Mouse (Mus musculus): Measurements from ENCODE around the gene Coq9. TPM values are rescaled to one million over a fixed set of nuclear protein-coding genes. Genes with fewer than 3 reads are reported as not detected.

Coq9 gene
- total RNA-seq, 2 experiments from 2014 or later, result 76.6 to 90.5 TPM

GRCm38 (mm10) chr8:94866921-94867320, 28.8 kb downstream of the Coq9 start:
- no peak for DNase-seq (ENCODE audit: low spot score in 2 of 2)

- DNase-seq (ENCODE audit: low spot score in 2 of 2), result no peak
These were observed 31.0 kb downstream of the Coq9 start for GRCm38 (mm10) chr8:94869146-94869545.

GRCm38 (mm10) chr8:94870003-94870402, 31.9 kb downstream of the Coq9 start:
- no peak for DNase-seq (ENCODE audit: low spot score in 2 of 2)

DNA sequence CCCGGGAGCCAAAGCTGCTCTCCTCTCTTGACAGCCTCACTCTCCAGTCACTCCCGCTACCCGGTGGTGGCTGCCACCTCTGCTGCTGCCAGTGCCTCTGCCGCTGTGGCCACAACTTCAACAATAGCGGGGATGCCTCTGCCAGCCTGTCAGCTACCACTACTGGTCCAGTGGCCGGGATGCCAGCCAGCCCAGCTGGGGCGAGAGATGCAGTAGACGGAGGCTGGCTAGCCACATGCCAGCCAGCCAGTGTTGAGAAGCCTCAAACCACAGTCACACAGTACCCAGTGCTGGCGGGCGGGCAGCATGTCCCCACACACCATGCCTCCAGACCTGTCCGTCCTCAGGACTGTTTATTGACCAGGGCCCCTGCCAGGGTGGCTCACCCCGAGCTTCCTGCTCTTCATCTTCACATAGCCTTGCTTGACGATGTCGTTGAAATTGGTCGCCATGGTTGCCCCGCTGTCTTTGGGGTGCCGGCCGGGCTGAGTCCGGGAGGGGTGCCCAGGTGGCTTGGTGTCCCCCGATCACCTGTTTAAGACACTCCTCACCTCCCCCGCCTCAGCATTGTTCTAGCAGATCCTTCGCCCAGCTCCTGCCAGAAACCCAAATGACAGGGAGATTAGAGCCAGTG, 32.5 kb downstream of the Coq9 start:
- DNase-seq (ENCODE audit: low spot score in 2 of 2), result peak; percentile 58 to 70

GRCm38 (mm10) chr8:94871108-94871894, 33.2 kb downstream of the Coq9 start:
- peak; percentile 49 to 64 for DNase-seq (ENCODE audit: low spot score in 2 of 2)

DNA sequence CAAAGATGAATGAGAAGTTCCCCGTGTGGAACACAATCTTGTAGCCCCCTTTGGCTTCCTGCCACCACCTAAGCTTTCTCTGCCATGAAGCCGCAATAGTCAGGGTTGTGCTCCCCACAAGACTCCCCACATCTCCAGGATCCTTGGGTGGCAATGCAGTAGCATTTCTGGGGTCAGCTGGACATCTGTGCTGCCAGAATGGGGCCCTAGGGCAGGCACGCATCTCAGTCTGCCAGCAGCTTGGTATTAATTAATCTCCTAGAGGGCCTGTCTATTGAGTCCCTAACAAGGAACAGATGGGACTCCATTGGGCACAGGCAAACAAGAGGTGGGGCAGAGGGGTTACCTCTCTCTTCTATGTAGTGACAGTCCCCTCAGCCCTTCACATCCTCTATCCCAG, 34.0 kb downstream of the Coq9 start:
- no peak for DNase-seq (ENCODE audit: low spot score in 2 of 2)

- no peak for DNase-seq (ENCODE audit: low spot score in 2 of 2)
These were observed 34.5 kb downstream of the Coq9 start for GRCm38 (mm10) chr8:94872576-94872975.

DNA sequence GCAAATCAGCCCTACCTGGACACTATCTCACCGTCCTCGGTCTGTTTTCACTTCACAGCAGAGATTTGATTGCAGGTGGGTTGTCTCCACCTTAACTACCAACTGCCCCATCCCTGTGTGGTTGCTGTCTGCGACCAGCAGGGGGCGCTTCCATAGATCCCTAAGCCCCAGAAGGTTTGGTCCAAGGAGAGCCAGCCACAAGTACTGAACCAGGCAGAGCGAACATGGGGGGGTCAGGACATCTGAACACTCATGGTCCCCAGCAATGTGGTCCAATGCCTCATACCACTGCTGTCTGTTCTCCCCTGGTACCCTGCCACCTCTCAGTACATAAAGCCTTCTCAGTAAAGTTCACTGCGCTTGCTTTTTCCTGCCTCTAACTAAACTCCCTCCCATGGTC, 36.2 kb downstream of the Coq9 start:
- DNase-seq (ENCODE audit: low spot score in 2 of 2), result peak; percentile 73

DNA sequence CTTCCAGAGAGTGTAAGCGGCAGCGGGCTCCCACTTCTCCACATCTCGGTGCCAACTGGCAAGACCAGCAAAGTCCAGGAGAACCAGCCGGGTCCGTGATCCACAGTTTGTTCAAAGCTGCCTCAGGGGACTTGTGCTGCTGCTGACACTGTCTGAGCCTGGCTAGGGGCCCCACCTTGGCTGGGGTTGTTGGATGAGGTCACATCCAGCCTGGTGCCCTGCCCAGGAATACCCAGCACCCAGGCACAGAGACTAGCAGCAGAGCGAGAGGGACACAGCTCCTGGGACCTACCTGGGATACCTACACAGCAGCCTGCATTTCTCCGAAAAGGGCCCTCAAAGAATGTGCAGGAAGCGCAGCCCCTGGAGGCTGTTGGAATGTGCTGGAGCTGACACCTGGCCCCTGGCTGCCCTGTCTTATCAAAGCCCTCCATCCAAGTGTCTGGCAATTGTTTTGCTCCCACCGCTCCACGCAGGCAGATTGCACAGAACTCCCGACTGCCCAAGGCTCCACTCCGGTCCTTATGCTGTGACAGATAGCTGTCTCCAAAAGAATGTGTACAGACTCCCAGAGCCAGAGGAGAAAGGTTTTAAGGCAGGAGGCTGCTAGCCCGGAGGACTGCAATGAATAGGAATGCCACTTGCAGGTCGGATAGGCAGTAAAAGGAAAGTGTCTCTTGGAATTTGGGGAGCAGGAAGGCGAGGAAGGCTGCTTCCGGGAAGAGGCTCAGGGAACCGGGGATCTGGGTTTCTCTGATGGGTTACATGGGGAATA, 37.2 kb downstream of the Coq9 start:
- DNase-seq (ENCODE audit: low spot score in 2 of 2), result no peak

GRCm38 (mm10) chr8:94875871-94876150, 37.7 kb downstream of the Coq9 start:
- no peak for DNase-seq (ENCODE audit: low spot score in 2 of 2)

DNA sequence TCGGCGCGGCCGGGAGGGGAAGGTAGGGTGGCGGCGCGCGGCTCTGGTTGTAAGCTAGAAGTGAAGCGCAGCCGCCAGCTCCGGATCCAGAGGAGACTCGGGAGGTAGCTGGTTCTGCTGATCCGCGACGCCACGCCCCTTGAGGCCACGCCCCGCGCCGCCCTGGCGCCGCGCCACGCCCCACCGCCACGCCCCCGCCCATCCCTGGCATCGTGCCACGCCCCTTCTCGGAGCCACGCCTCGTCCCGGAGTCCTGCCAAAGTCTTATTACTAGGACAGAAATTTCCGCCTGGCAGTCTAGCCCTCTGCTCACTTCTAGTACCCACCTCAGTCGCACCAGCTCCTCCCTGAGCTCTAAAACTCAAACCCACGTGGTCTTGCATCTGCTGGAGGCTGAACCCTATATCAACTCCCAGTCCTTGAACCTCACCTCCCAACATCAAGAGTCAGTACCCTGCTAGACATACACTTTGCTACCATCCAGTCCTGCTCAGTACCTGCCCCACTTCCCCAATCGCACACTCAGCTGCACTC, 38.1 kb downstream of the Coq9 start, which contains the start of gene Dok4:
Gene Dok4 (minus strand): TSS at position 134 of the 534 bp plus-strand sequence.
- peak; percentile 69 to 72 for DNase-seq (ENCODE audit: low spot score in 2 of 2)

DNA sequence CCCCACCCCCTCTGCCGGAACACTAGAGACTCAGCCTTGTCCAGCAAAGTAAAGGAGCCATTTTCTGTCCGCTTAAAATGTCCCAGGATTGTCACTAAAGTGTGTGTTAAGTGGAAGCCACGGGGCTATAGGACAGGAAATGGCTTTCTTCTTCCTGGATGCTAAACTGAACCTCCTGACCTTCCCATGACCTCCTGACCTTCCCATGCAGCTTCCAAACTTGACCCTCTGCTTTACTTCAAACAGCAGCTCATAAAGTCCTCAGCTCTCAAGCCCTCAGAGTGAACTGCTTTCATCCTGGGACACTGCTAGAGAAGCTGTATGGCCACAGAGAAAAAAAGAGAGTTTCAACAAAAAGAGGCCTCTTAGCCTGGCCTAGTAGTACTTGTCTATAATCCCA, 38.7 kb downstream of the Coq9 start:
- no peak for DNase-seq (ENCODE audit: low spot score in 2 of 2)

DNA sequence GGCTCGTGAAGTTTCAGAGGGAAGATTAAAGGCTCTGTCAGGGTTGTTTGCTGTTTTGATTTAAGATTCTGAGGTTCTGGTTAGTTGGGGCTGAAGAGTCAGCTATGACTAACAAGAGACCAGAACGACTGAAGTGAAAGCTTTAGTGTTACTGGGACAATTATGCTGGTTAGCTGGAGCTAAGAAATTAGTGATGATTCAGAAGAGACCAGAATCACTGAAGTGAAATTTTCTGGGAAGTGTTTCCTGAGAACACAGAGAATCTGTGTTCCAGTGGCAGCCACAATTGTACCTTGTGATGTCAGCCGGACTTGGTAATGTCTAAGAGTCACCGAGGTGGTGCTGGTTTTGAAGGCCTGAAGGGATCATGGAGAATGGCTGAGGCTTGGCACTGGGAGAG, 42.6 kb downstream of the Coq9 start:
- DNase-seq (ENCODE audit: low spot score in 2 of 2), result no peak

- DNase-seq (ENCODE audit: low spot score in 2 of 2), result no peak
These were observed 50.4 kb downstream of the Coq9 start for GRCm38 (mm10) chr8:94888383-94889036.

DNA sequence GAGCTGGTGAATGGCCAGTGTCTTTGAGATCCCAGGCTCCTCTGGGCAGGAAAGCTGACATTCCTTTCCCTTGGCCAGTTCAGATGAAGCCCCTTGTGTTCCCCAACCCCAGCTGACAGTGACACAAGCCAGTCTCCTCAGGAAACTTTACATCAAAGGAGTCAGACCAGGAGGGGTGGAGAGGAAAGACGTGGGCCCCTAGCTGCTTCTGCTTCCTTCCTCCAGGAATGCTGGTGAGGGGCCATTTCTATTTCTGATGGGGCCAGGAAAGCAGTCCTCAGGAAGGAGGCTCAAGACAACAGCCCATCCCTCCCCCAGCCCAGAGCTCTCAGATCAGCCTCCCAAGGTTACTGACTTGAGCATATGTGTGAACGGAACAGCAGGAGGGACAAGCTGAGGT, 54.8 kb downstream of the Coq9 start:
- DNase-seq (ENCODE audit: low spot score in 2 of 2), result no peak

GRCm38 (mm10) chr8:94899262-94899661, 61.1 kb downstream of the Coq9 start:
- no peak for DNase-seq (ENCODE audit: low spot score in 2 of 2)

DNA sequence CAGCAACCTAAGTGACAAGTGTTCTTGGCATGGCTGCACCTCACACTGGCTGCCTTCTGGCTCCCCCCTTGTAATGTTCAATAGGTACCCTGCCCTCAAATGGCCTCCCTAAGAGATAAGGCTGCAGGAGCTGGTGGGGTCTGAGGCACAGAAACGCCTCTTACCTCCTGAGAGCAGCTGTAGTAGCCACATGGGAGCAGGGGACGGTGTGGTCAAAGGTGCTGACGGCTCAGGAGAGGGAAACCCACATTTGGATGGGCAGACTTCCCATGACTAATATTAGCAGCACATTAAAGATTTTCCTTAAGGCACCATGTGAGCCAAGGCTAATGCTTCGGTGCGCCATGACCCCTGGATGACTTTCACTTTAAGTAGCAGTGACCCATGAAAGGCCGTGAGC, 62.5 kb downstream of the Coq9 start:
- no peak for DNase-seq (ENCODE audit: low spot score in 2 of 2)

- DNase-seq (ENCODE audit: low spot score in 2 of 2), result no peak
These were observed 62.9 kb downstream of the Coq9 start for GRCm38 (mm10) chr8:94901031-94901430.

DNA sequence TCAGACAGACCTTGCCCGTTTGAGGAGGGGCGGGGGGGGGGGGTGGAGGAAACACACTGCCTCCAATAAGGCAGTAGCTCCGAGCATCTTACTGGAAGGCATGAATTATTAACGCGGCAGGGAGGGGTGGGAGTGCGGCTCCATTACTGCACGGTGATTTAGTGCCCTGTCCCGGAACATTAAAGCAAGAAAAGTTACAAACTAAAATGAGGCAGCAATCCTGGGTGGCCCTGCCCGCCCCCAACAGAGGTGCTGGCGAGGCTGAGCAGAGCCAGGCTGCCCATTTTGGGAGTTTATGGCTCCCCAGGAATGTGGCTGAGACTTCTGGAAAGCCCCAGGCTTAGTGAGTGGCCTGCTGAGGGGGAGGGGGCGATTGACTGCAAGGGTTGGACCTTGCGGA, 65.6 kb downstream of the Coq9 start:
- DNase-seq (ENCODE audit: low spot score in 2 of 2), result no peak
